In the genomic region with DNA sequence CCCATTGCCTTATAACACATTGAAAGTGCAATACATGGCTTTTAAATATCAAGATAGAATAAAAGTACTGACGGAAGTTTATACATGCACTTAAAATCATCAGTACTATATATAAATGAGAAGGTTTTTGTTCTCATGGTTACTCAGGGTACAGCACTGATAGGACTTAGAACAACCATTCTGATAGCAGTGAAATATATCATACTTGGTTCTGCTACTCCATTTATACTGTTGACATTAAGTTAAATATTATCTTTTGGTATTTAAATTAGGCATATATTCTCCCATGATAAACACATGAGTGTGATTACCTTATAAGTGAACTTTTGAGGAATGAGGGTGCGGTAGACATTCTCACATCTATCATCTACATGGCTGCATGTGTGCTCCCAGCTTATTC, we compare ENCODE assay signal across 34 mouse cellular contexts.
"Had no signal": no experiment of that assay in that cellular context is flagged by ENCODE, and none has a peak within 500 bp of the region (broad histone marks: within the 10 kb centered on the region; RNA-seq: fewer than 3 reads in every experiment).

No protein-coding gene starts in this region.

- DNase-seq: heart, adult 2 months; heart, postnatal 10 days; heart, postnatal 14 days; heart, postnatal 36 days; heart, postnatal 4 days; kidney, adult 11 months; kidney, adult 18-20 months; kidney, adult 2 months; kidney, adult 8-10 months; kidney, adult 9 months; kidney, postnatal 10 days; kidney, postnatal 14 days; kidney, postnatal 25 days; kidney, postnatal 36 days; kidney, postnatal 4 days; layer of hippocampus, adult 9-11 months had no signal

- H3K4me3 ChIP-seq: heart, adult 2 months; heart, embryonic 10.5 days; heart, embryonic 12.5 days; heart, embryonic 13.5 days; heart, embryonic 15.5 days; hindbrain, embryonic 10.5 days; hindbrain, embryonic 12.5 days; hindbrain, embryonic 13.5 days; hindbrain, embryonic 15.5 days; intestine, embryonic 15.5 days; kidney, embryonic 15.5 days; layer of hippocampus, adult 2 months had no signal

- H3K27ac ChIP-seq: heart, adult 2 months; heart, embryonic 10.5 days; heart, embryonic 13.5 days; heart, embryonic 15.5 days; hindbrain, embryonic 10.5 days; hindbrain, embryonic 12.5 days; hindbrain, embryonic 13.5 days; hindbrain, embryonic 14.5 days; hindbrain, embryonic 15.5 days; hindbrain, postnatal 0 days; intestine, embryonic 15.5 days; kidney, embryonic 15.5 days; kidney, postnatal 0 days; layer of hippocampus, adult 2 months had no signal

- H3K36me3 ChIP-seq: heart, embryonic 10.5 days; heart, embryonic 12.5 days; heart, embryonic 13.5 days; heart, embryonic 15.5 days; hindbrain, embryonic 10.5 days; hindbrain, embryonic 12.5 days; hindbrain, embryonic 13.5 days; hindbrain, embryonic 15.5 days; intestine, embryonic 15.5 days; kidney, embryonic 15.5 days had no signal

- H3K27me3 ChIP-seq: heart, embryonic 12.5 days; heart, embryonic 13.5 days; heart, embryonic 15.5 days; hindbrain, embryonic 12.5 days; hindbrain, embryonic 13.5 days; hindbrain, embryonic 15.5 days; intestine, embryonic 15.5 days; kidney, embryonic 15.5 days had no signal

- H3K4me2 ChIP-seq: heart, embryonic 11.5 days; heart, embryonic 12.5 days; heart, embryonic 13.5 days; heart, embryonic 15.5 days; hindbrain, embryonic 12.5 days; hindbrain, embryonic 13.5 days; hindbrain, embryonic 14.5 days; hindbrain, embryonic 15.5 days; intestine, embryonic 15.5 days; kidney, embryonic 15.5 days had no signal

- H3K9ac ChIP-seq: heart, embryonic 12.5 days; heart, embryonic 13.5 days; heart, embryonic 15.5 days; hindbrain, embryonic 12.5 days; hindbrain, embryonic 13.5 days; hindbrain, embryonic 14.5 days; hindbrain, embryonic 15.5 days; intestine, embryonic 15.5 days; kidney, embryonic 15.5 days had no signal

- H3K9me3 ChIP-seq: heart, embryonic 10.5 days; heart, embryonic 12.5 days; heart, embryonic 13.5 days; heart, embryonic 15.5 days; hindbrain, embryonic 10.5 days; hindbrain, embryonic 12.5 days; hindbrain, embryonic 13.5 days; hindbrain, embryonic 15.5 days; intestine, embryonic 15.5 days; kidney, embryonic 15.5 days had no signal

- ATAC-seq: hindbrain, embryonic 16.5 days; hindbrain, postnatal 0 days; inflammation-experienced regulatory T-cells, adult 6 months; intestine, postnatal 0 days had no signal

- H3K4me1 ChIP-seq: heart, embryonic 15.5 days; hindbrain, embryonic 10.5 days; hindbrain, embryonic 12.5 days had no signal
